Mouse (Mus musculus) liver, postnatal 0 days (tissue): ENCODE results near the gene Ttll5.

Experiments used
- CTCF ChIP-seq: sonication (generic); IDR thresholded peaks from 2 replicates; pipeline ENCODE4 v1.5.1; 2016; ENCODE audit warnings: antibody characterized with exemption, low read depth
- EP300 ChIP-seq: IDR thresholded peaks from 2 replicates; pipeline ENCODE4 v1.6.1; 2016; ENCODE audit warnings: antibody characterized with exemption, low read depth, mild to moderate bottlenecking

DNA sequence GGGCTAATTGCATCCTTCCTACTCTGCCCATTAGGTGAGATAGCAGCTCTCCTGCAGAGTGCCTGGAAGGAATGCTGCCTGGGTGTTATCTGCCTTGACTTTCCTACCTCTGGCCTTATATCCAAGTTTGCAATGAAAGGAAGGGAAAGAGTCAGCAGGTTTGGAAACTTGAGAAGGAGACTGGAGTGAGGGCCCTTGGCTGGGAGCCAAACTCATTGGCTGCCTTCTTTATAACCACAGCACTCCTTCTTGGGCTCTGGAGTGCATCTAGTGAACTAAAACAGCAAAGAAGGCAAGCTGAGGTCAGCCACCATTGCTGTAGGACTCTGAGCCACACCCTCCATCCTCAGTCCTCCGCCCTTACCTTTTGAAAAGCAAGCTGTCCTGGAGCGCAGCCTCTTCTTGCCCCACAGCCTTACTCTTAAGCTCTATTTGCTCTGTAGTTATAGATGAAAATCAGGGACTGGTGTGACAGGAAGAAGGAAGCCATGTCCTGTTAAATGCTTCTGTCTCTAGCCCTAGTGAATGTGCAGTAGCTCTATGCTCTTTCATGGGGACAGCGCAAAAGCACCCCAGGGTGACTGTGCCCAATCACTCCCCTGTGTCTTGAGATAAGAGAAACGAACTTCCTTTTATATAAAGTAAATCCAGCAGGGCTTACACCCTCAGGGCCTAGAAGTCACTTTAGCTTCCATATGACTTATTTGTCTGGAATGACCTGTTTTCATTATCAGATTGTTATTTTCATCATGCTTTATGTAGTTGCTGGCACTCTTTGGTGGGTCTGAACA lies 198.8 kb downstream of the Ttll5 start:
- TF ChIP-seq CTCF: no peak
- TF ChIP-seq EP300: no peak
